Mouse (Mus musculus): Measurements from ENCODE around the gene Galnt17. TPM values are rescaled to one million over a fixed set of nuclear protein-coding genes. Genes with fewer than 3 reads are reported as not detected.

Galnt17 gene
- polyA plus RNA-seq, 1 experiment, result 0.73 TPM

DNA sequence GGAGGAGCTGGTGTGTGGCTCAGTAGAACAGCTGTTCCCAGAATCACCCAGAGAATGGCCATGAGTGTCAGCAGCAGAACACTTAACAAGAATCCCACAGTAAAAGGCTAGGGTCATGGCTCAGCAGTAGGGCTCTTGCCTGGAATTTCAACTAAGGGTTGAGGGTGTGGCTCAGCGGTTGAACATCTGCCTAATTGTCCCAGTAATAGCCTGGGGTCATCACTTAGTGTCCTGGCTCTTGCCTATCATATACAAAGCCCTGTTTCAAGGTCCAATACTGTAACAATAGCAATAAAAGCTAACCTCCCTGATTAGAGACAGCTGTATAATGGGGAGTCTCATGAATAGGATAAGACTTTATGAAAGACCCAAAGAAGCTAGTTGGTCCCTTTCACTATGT is 213.5 kb downstream of the Galnt17 start:
- Histone ChIP-seq H3K4me3 (ENCODE audit: low read depth, low read length) (no peak overlapping the region), H3K36me3 (ENCODE audit: control insufficient read depth, insufficient read depth, low read length, poor library complexity, severe bottlenecking) (no peaks in the 10 kb centered on the region), H3K9me3 (replicated peaks; ENCODE audit: control insufficient read depth, insufficient read depth, low read length, poor library complexity, severe bottlenecking) (peaks cover 9% of the 10 kb centered on the region), H3K4me1 (ENCODE audit: control insufficient read depth, insufficient read depth, low read length) (peaks cover 4% of the 10 kb centered on the region), H3K9ac (ENCODE audit: low read depth, poor library complexity, severe bottlenecking) (no peak overlapping the region), H3K27me3 (ENCODE audit: control insufficient read depth, insufficient read depth, low read length, poor library complexity, severe bottlenecking) (no peaks in the 10 kb centered on the region), H3K27ac (ENCODE audit: insufficient read depth, low read length) (peak overlapping the region; percentile 51; the same call in 1 of the 2 replicates)
- peak; percentile 94 for TF ChIP-seq EP300 (IDR thresholded peaks at IDR 0.05; ENCODE audit: insufficient read depth, low read depth, low read length)
- no peak for TF ChIP-seq CTCF (IDR thresholded peaks at IDR 0.05; ENCODE audit: low read depth, low read length)

- Histone ChIP-seq H3K36me3 (ENCODE audit: control insufficient read depth, insufficient read depth, low read length, poor library complexity, severe bottlenecking) (no peaks in the 10 kb centered on the region), H3K4me3 (ENCODE audit: low read depth, low read length) (no peak overlapping the region), H3K9me3 (replicated peaks; ENCODE audit: control insufficient read depth, insufficient read depth, low read length, poor library complexity, severe bottlenecking) (peaks cover 9% of the 10 kb centered on the region), H3K27ac (ENCODE audit: insufficient read depth, low read length) (peak overlapping the region; percentile 51; the same call in 1 of the 2 replicates), H3K27me3 (ENCODE audit: control insufficient read depth, insufficient read depth, low read length, poor library complexity, severe bottlenecking) (no peaks in the 10 kb centered on the region), H3K4me1 (ENCODE audit: control insufficient read depth, insufficient read depth, low read length) (peaks cover 4% of the 10 kb centered on the region), H3K9ac (ENCODE audit: low read depth, poor library complexity, severe bottlenecking) (no peak overlapping the region)
- TF ChIP-seq EP300 (IDR thresholded peaks at IDR 0.05; ENCODE audit: insufficient read depth, low read depth, low read length) (no peak), CTCF (IDR thresholded peaks at IDR 0.05; ENCODE audit: low read depth, low read length) (no peak), POLR2A (IDR thresholded peaks at IDR 0.05; ENCODE audit: insufficient read depth, low read length) (no peak)
Observed at GRCm38 (mm10) chr5:131094138-131094537, 214.2 kb downstream of the Galnt17 start.

GRCm38 (mm10) chr5:131089876-131090275 is 218.4 kb downstream of the Galnt17 start:
- Histone ChIP-seq H3K27ac (ENCODE audit: insufficient read depth, low read length) (no peak overlapping the region), H3K36me3 (ENCODE audit: control insufficient read depth, insufficient read depth, low read length, poor library complexity, severe bottlenecking) (no peaks in the 10 kb centered on the region), H3K4me1 (ENCODE audit: control insufficient read depth, insufficient read depth, low read length) (peaks cover 4% of the 10 kb centered on the region), H3K9ac (ENCODE audit: low read depth, poor library complexity, severe bottlenecking) (no peak overlapping the region), H3K9me3 (replicated peaks; ENCODE audit: control insufficient read depth, insufficient read depth, low read length, poor library complexity, severe bottlenecking) (no peaks in the 10 kb centered on the region), H3K27me3 (ENCODE audit: control insufficient read depth, insufficient read depth, low read length, poor library complexity, severe bottlenecking) (no peaks in the 10 kb centered on the region), H3K4me3 (ENCODE audit: low read depth, low read length) (no peak overlapping the region)
- TF ChIP-seq EP300 (IDR thresholded peaks at IDR 0.05; ENCODE audit: insufficient read depth, low read depth, low read length) (no peak), POLR2A (IDR thresholded peaks at IDR 0.05; ENCODE audit: insufficient read depth, low read length) (no peak), CTCF (IDR thresholded peaks at IDR 0.05; ENCODE audit: low read depth, low read length) (no peak)

DNA sequence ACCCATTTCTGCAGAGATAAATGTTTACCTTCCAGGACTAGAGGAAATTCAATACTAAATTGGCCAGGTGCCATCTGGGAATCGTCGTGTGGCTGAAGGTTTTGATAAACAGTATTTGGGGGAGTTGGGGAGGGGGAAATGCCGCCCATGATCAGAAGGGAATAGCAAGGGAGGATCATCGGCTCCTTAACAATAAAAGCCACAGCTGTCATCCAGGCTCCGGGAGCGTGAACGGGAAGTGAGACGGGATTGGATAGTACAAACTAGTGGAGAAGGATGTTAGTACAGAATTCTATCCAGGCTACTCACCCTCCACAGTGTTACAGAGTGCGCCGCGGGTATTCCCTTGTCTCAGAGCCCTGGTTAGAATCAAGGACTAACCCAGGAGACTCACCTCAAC is 219.4 kb downstream of the Galnt17 start:
- Histone ChIP-seq H3K27me3 (ENCODE audit: control insufficient read depth, insufficient read depth, low read length, poor library complexity, severe bottlenecking) (no peaks in the 10 kb centered on the region), H3K4me1 (ENCODE audit: control insufficient read depth, insufficient read depth, low read length) (peaks cover 2% of the 10 kb centered on the region), H3K27ac (ENCODE audit: insufficient read depth, low read length) (no peak overlapping the region), H3K9me3 (replicated peaks; ENCODE audit: control insufficient read depth, insufficient read depth, low read length, poor library complexity, severe bottlenecking) (no peaks in the 10 kb centered on the region), H3K4me3 (ENCODE audit: low read depth, low read length) (no peak overlapping the region), H3K9ac (ENCODE audit: low read depth, poor library complexity, severe bottlenecking) (no peak overlapping the region), H3K36me3 (ENCODE audit: control insufficient read depth, insufficient read depth, low read length, poor library complexity, severe bottlenecking) (no peaks in the 10 kb centered on the region)
- no peak for TF ChIP-seq POLR2A (IDR thresholded peaks at IDR 0.05; ENCODE audit: insufficient read depth, low read length)
- no peak for TF ChIP-seq EP300 (IDR thresholded peaks at IDR 0.05; ENCODE audit: insufficient read depth, low read depth, low read length)
- no peak for TF ChIP-seq CTCF (IDR thresholded peaks at IDR 0.05; ENCODE audit: low read depth, low read length)

- H3K4me1 ChIP-seq (ENCODE audit: control insufficient read depth, insufficient read depth, low read length), result no peaks in the 10 kb centered on the region
- H3K9ac ChIP-seq (ENCODE audit: low read depth, poor library complexity, severe bottlenecking), result no peak overlapping the region
- no peaks in the 10 kb centered on the region for H3K36me3 ChIP-seq (ENCODE audit: control insufficient read depth, insufficient read depth, low read length, poor library complexity, severe bottlenecking)
- TF ChIP-seq POLR2A (IDR thresholded peaks at IDR 0.05; ENCODE audit: insufficient read depth, low read length) (no peak), CTCF (IDR thresholded peaks at IDR 0.05; ENCODE audit: low read depth, low read length) (no peak), EP300 (IDR thresholded peaks at IDR 0.05; ENCODE audit: insufficient read depth, low read depth, low read length) (no peak)
- H3K9me3 ChIP-seq (replicated peaks; ENCODE audit: control insufficient read depth, insufficient read depth, low read length, poor library complexity, severe bottlenecking), result no peaks in the 10 kb centered on the region
- H3K27ac ChIP-seq (ENCODE audit: insufficient read depth, low read length), result no peak overlapping the region
- H3K27me3 ChIP-seq (ENCODE audit: control insufficient read depth, insufficient read depth, low read length, poor library complexity, severe bottlenecking), result no peaks in the 10 kb centered on the region
- no peak overlapping the region for H3K4me3 ChIP-seq (ENCODE audit: low read depth, low read length)
Observed at GRCm38 (mm10) chr5:131083072-131083657, 225.1 kb downstream of the Galnt17 start.

GRCm38 (mm10) chr5:131077682-131078081 is 230.6 kb downstream of the Galnt17 start:
- H3K9ac ChIP-seq (ENCODE audit: low read depth, poor library complexity, severe bottlenecking), result no peak overlapping the region
- H3K27me3 ChIP-seq (ENCODE audit: control insufficient read depth, insufficient read depth, low read length, poor library complexity, severe bottlenecking), result no peaks in the 10 kb centered on the region
- TF ChIP-seq CTCF (IDR thresholded peaks at IDR 0.05; ENCODE audit: low read depth, low read length) (peak; percentile 28), EP300 (IDR thresholded peaks at IDR 0.05; ENCODE audit: insufficient read depth, low read depth, low read length) (no peak), POLR2A (IDR thresholded peaks at IDR 0.05; ENCODE audit: insufficient read depth, low read length) (no peak)
- no peaks in the 10 kb centered on the region for H3K9me3 ChIP-seq (replicated peaks; ENCODE audit: control insufficient read depth, insufficient read depth, low read length, poor library complexity, severe bottlenecking)
- H3K4me1 ChIP-seq (ENCODE audit: control insufficient read depth, insufficient read depth, low read length), result no peaks in the 10 kb centered on the region
- no peak overlapping the region for H3K27ac ChIP-seq (ENCODE audit: insufficient read depth, low read length)
- H3K4me3 ChIP-seq (ENCODE audit: low read depth, low read length), result no peak overlapping the region
- no peaks in the 10 kb centered on the region for H3K36me3 ChIP-seq (ENCODE audit: control insufficient read depth, insufficient read depth, low read length, poor library complexity, severe bottlenecking)
